Mouse (Mus musculus) T-cell, adult 2 months (primary cell): ENCODE results near the gene Prf1.

Experiments
- DNase-seq: peaks from one replicate; pipeline ENCODE4 v3.0.0; 2022; ENCODE audit warnings: low spot score

Prf1 gene

DNA sequence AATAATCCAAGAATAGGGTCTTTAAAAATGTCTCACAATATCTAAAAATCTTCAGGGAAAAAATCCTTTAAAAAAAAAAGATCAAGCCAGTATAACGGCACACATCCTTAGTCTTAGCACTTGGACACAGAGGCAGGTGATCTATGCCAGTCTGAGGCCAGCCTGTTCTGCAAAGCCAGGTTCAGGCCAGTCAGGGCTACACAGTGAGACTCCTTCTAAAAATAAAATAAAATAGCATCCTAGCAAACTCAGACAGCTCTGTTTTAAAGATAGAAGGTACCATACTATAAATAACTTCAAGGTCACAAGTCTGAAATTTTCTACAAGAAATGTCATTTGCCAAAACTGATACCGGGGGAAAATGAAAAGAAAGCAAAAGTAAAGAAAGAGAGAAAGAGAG is 7.6 kb upstream of the Prf1 start:
- no peak for DNase-seq

DNA sequence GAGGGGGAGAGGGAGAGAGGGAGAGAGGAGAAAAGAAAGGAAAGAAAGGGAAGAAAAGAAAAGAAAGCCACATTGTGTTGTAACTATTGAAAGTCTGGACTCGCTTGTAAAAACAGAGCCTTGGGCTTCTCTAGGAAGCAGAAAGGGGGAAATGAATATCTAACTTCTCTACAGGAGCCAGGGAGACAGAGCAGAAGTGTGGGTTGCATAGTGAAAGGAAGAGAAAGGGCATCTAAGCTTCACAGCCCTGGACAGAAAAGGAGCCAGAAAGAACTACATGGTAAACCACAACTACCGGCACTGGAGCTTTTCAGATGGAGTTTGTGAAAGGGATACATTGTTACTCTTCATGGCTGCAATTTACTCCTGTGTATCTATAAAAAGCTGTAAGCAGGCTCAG is 7.2 kb upstream of the Prf1 start:
- no peak for DNase-seq

DNA sequence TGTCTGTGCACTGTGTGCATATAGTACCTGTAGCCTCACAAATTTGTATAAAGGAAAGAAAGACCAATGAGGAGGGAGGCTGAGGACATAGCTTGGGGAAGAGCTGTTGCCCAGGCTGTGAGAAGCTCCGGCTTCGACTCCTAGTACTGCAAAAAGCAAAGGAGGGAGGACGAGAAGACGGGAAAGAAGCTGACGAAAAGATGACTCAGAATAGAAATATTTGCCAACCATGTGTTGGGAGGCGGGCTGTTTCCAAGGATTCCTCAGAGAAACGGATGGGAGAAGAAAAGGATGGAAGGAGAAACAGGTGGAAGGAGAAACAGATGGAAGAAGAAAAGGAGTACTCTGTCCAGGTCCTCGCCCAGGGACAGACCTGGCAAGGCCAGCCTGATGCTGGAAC is 3.4 kb upstream of the Prf1 start:
- no peak for DNase-seq

DNA sequence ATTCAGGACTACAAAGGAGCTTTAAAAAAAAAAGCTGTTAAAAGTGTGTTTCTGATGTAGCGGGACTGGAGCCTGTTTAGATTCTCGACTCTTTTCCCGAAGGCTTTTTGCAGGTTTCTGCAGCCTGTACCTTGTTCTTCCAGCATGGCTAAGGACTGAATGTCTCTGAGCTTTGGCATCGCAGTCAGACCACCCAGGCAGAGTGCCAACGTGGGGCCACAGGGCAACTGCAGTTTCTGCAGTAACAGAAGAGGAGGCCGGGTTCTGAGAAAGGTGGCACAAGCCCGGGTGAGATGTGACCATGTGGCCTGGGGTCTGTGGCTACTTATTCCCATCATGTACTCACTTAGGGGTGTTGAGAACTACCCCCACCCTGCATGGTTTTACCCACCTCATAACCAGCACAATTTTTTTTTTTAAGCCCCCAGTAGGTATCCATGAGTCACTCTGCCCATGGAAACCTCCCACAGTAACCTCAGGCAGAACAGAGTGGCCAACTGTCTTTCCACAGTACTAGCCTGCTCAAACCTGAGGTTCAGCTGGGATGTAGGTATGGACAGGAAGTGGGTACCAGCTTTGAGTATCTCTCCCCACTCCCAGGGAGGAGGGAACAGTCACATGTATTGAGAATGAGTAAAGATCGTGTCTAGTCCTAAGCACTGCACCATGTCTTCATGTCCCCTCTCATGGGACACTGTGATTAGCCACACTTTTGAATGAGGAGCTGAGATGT is 754 bp upstream of the Prf1 start:
- peak; percentile 33 for DNase-seq

DNA sequence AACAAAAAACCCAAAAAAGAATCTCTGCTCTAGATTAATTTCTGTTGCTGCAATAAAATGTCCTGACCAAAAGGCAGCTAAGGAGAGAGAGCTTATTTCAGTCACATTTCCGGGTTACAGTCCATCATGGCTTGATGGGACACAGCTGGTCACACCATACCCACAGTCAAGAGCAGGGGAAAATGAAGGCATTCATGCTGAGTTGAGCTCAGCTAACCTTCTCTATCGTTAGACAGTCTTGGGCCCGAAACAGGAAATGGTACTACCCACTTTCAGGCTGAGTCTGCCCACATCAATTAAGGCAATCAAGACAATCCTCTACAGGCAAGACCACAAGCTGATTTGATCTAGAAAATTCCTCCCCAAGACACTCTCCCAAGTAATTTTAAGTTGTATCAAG is 3.4 kb downstream of the Prf1 start:
- peak; percentile 56 for DNase-seq

DNA sequence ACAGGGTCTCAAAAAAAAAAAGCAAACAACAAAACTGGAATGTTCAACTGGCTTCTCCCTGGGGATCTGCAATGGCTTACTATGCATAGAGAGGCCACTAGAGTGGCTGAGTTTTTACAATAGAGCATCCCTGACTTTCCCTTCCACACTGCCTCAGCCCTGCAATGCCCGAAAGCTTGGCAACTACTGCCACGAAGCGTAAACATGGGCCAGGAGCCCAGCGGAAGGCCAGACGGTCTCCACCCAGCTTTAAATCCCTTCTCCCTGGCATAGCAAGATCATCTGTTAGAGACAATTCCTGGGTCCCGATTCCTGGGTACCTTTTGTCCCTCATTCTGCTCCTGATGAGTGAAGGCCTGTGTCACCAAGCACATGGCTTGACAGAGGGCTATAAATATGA is 6.4 kb downstream of the Prf1 start:
- no peak for DNase-seq

DNA sequence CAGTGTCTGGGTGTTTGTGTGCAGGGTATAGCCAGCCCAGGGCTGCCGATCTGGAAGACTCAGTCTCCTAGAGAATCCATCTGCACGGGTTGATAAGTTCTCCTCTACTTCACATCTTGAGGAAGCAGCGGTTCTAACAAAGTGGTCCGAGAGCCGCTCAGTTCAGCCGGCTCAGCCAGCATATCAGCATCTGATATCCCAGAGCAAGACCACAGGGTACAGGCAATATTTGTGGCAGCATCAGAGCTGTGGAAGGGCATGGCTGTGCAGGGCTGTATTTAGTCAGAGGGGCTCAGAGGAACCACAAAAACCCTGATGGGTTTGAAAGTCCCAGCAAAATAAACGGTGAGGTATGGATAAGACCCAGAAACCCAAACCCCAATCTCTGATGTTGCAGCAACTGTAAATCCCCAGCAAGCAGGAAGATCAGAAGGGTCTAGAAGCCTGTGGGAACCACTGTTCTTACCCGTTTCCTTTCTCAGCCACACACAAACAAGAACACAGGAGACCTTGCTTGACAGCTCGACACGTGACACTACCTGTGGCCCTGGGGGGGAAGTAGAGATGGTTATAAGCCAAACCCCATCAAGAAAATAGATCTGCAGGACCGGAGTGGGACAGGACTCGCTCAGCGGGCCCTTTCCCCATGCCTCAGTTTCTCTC is 8.4 kb downstream of the Prf1 start:
- DNase-seq: peak; percentile 81

DNA sequence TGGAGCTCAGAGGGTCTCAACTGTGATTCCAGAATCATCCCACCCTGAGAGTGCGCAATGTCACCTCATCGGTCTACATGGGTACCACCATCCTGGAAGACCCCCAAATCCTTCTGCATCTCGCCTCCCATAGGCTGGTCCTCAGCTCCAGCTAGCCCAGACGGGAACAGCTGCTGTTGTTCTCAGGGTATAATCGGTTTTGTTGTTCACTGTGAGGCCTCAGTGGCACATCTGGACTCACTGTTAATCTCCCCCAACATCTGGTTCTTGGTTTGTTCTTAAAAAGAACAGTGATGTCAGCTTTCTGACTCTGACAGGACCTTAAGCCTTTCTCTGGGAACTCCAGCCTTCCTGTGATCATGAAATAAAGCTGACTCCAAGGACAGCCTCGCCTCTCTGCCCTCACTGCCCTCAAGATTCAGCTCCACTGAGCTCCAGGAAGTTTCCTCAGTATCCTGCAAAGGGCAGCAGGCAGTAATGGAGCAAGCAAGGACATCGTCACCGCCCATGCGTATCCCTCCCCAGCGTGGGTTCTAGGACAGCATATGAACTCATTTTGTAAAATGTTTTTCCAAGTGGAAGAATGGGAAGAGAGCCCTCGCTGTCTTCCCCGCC is 11.2 kb downstream of the Prf1 start:
- DNase-seq: no peak

DNA sequence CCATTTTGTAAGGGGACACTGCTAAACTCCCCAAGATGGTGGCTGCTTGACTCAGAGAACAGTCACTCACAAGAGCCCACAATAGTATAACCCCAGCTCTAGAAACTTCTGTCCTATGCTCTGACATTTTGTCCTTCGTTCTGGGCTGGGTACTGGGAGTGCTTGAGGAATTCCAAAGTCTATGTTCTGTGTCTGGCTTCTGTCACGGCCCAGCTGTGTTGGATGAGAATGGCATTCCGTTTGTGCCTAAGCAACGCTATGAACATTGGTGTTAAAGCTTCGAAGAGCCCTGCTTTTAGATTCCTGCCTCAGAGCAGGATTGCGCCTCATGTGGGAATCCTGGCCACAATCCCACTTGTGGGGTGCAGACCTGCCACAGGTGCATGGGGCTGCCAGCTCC is 14.5 kb downstream of the Prf1 start:
- no peak for DNase-seq

DNA sequence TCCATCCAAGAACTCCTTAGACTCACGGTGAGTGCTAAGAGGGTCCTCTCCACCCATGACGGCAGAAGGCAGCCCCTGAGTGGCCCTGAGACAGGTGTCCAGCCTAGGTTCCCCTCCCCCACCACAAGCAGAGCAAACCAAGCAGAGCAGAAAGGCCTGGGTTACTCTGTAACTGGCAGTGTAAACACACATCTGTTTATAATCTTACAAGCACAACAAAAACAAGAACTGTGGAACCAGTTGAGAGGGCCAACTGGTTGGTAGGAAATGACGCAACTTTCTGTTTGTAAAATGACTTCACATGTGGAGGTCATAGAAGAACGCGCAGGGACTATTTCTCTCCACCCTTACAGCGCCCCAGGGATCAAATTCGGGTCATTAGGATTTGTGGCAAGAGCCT is 15.1 kb downstream of the Prf1 start:
- DNase-seq: no peak

DNA sequence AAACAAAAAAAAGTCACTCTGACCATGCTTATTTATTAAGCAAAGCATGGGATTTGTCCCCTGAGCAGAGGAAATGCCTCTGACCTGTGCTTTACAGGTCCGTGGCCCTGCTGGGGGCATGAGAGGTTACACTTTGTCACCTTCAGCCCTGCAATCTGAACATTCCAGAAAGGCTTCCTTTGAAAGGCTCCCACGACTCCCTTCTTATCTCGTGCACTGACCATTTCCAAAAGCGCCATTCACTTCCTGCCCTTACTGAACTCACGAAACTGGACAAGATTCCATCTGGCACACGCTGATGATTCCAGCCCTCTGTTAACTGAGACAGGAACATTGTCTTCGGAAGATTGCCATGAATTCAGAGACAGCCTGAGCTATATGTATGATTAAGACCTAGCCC is 16.1 kb downstream of the Prf1 start:
- no peak for DNase-seq

DNA sequence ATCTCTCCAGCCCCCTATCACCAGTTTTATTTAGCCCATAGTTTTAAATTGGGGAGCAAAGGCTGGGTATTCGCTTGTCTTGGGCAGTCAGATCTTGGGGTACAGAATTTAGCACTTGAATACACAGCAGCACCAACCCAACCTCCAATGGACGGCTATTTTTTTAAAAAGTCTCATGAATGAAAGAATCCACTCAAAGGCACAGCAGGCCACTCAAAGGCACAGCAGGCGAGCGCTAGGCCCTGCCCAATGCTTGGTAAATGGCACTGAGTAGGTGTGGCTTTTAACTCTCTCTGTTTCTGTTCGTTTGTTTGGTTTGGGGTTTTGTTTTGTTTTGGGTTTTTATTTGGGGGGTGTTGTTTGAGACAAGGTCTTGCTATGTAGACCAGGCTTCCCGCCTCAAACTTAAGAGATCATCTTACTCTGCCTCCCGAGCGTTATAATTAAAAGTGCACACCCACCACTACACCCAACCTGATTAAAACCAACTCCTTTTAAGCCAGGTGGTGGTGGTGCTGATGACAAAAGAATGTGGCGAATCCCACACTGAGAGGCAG is 17.8 kb downstream of the Prf1 start:
- no peak for DNase-seq

DNA sequence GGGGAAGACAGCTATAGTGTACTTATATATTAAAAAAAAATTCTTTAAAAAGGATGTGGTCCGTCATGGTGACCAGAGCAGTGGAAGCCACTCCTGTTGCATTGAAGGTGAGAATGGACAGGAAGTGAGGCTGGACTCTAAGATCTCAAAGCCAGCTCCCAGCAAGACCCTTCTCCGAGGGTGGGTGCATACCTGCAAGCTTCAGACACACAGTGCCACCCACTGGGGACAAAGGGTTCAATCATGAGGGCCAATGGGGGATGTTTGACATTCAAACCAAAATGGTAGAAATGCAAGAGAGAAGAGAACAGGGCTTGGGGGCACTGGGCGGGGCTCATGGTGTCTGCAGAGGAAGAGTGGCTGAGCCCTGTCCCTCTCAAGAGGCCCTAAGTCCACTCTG is 20.9 kb downstream of the Prf1 start:
- no peak for DNase-seq

DNA sequence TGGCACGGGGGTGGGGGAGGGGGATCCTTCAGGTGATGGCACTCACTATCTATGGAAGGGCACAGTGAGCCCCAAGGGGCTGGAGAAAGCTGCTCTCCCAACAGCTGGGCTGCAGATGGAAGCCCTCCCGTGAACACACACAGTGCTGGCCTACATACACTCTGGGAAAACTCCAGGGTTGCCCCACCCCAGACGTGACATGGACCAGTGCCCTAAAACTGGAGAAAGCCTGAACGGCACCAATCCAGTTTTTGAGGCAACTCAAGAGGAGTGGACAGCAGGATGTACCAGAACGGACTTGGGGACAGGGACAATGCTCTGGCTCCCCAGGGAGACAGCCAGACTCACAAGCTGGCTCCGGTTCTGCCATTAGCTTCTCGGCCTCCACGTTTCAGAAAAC is 27.1 kb downstream of the Prf1 start:
- DNase-seq: no peak

DNA sequence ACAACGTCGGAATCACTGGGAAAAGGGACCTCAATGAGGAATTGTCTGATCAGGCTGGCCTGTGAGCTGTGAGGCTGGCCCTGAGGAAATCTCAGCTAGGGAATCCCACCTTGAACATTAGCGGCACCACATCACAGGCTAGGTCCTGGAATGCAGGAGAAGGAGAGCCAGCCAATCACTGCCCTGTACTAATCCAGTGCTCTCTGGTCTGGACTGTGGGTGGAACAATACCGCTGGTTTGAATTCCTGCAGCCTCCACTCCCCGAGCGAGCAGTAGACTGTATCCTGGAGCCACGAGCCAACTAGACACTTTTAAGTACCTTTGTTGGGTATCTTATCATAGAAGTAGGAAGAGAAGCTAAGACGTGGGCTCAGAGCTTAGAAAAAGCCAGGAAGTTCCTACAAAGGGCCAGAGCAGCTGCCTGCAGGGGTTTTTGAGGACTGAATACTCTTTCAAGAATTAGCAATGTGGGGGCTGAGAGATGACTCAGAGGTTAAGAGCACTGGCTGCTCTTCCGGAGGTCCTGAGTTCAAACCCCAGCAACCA is 28.2 kb downstream of the Prf1 start:
- no peak for DNase-seq

DNA sequence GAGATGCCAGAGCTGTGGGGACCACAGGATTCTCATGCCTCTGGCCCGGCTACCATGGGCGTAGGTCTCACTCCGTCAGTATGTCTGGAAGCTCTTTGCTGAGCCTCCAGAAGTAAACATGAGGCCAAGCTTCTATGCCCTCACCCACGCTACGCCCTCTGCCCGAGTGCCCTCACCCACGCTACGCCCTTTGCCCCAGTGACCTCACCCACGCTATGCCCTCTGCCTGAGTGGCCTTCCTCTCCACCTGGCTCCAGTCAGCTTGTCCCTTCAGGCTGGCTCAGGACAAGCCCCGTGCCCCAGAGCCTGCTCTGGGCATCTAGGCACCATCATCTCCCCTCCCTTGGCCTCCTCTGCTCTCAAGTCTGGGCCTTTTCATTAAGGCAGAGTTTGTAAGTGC is 29.9 kb downstream of the Prf1 start:
- no peak for DNase-seq

DNA sequence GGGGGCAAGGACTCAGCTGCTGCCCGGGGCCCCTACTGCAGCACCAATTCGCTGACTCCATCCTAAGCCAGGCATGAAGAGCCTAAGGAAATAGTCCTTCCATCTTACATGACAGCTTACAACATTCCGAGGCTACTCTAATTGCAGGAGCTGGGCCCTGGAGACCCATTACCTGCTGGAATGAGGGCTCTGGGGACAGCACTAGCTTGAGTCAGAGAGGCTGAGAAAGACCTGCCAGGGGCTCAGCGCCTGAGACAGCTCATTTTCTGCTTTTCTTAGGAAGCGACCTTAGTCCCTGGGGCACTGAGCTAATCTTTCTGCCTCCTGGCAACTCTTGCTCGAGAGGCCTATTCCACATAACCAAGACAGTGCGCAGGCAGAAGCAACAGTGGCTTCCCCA is 31.3 kb downstream of the Prf1 start:
- no peak for DNase-seq

DNA sequence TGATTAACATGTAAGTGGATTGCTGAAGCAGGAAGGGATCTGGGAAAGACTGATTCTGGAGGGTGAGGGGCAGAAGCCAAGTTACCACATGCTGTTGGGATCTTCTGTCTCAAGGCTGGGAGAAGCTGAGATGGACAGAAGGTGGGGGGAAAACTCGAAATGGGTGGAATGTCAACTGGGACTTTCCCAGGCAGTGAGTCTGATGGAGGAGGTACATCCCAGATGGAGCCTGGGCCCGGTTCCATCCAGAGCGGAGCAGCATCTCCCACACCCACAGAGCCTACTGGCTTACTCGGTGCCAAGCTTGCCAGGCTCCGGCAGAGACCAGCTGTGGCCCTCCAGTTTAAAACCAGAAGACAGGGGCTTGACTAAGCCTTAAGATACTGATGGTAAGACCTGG is 33.4 kb downstream of the Prf1 start:
- DNase-seq: no peak

DNA sequence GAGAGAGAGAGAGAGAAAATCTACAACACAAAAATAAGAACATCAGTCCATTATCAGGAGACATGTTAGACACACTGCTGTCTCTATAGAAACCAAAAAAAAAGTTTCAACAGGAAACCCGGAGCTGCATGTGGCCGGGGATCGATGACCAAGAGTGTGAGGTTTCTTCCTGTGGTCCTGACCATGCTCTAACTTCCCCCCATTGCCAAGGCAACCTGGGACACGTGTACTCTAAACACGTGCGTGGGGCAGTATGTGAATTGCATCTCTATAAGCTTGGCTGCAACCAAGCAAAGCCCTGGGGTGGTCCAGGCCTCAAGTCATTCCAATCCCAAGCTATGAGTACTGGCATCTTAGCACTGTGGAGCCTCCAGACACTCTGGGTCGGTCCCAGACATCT is 36.9 kb downstream of the Prf1 start:
- no peak for DNase-seq

DNA sequence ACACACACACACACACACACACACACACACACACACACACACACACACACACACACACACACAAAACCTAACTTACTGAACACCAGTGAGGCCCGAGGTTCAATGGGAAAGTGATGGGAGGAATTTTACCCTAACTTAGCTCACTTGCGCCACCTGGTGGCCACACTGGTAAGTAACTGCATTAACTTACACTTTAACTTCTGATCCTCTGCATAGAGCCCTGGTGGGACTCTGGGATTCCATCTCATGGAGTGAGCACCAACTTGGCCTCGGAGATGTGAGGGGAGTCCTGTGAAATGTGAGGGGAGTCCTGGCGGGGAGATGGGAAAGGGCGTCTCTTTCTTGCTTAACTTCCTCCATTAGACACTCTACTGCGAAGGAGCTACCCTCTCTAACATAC is 38.5 kb downstream of the Prf1 start:
- peak; percentile 72 for DNase-seq

DNA sequence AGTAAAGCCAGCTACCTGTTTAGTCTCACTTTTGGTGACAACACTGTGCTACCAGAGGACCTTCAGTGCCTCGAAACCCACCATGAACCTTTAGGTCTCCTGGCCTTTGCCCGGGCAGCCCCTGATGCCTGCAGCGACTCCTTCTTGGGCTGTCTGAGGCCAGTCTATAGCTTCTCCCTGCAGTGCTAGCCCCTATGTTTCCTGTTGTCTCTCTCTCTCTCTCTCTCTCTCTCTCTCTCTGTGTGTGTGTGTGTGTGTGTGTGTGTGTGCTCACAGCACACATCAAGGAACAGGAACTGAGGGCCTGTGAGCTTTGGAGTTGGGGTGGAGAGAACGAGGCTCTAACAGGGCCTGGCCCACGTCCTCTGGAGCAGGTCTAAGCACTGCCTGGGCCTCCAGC is 39.0 kb downstream of the Prf1 start:
- DNase-seq: no peak

DNA sequence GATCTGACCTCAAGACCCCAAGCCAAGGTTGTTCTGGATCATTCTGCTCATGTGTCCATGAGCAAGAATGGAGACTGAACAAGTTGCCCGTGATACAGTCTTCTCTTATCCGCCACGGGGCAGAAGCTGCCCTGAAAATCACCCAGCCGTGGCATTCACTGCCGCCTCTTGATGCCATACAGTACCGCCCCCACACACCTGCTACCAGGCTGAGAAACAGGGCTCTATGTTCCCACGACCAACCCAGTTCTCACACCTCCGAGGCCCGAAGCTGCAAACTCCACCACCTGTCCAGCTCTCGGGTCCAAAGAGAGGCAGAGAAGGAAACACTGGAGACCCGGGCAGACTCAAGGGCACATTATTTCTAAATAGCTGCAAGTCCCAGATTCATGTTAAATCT is 40.0 kb downstream of the Prf1 start:
- no peak for DNase-seq

DNA sequence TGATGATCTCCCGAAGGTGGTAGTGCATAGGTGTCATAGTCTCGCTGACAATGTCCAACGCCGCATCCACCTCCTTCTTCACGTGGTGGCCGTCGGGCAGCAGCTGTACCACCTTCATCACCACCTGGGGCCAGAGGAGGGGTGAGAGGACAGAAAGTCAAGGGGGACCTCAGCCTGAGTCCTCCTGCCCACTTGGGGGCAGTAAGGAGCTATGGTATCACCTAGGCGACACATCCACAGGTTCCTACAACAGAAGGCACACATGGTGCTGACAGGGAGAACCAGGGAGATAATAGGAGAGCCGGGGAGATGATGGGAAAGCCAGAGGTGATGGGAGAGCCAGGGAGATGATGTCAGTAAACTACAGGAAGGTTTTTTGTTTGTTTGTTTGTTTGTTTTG is 41.6 kb downstream of the Prf1 start:
- DNase-seq: no peak
